Mouse (Mus musculus) thymus, adult 2 months (tissue): ENCODE results near the gene Hs6st3.

Experiments used
- CTCF ChIP-seq: fragments of 200-500 bp; IDR thresholded peaks from 2 replicates; pipeline ENCODE4 v1.5.1; 2012; ENCODE audit warnings: mild to moderate bottlenecking, control low read depth, low read length, moderate library complexity, borderline replicate concordance; ENCODE audit not compliant: control insufficient read depth, poor library complexity, insufficient read depth; ENCODE audit errors: extremely low read depth
- POLR2A ChIP-seq: fragments of 200-500 bp; IDR thresholded peaks from 2 replicates; pipeline ENCODE4 v1.6.1; 2012; ENCODE audit warnings: mild to moderate bottlenecking, low read length, control low read depth, moderate library complexity; ENCODE audit not compliant: control insufficient read depth, poor library complexity, insufficient read depth; ENCODE audit errors: extremely low read depth

GRCm38 (mm10) chr14:119250353-119250752 is 112.2 kb downstream of the Hs6st3 start:
- no peak for TF ChIP-seq CTCF
- no peak for TF ChIP-seq POLR2A
